Mouse (Mus musculus) limb, embryonic 12.5 days (tissue): ENCODE measurements at regions not wholly inside any gene's neighbourhood (a gene's known extent, or its start where the extent isn't known, plus 50 kb on each side); places are given as distances from the start of the nearest gene placed in this dataset.
A peak's percentile ranks its signal among the peaks of the same experiment; 100 is the strongest.

Experiments used
- ATAC-seq: fragments of 200-750 bp; cut with Nextera tagmentation; 2 replicates; pipeline ENCODE4 v1.8.0; 2017; ENCODE audit warnings: low read depth, moderate TSS enrichment; ENCODE audit not compliant: insufficient number of reproducible peaks, insufficient read depth, low FRiP score, low TSS enrichment
- H3K27ac ChIP-seq: fragments of 300-500 bp; sonication (generic); 2 replicates; pipeline ENCODE4 v1.5.1; 2016; ENCODE audit warnings: mild to moderate bottlenecking, moderate library complexity
- H3K27me3 ChIP-seq: fragments of 300-500 bp; sonication (generic); 2 replicates; pipeline ENCODE4 v1.6.1; 2016; ENCODE audit warnings: mild to moderate bottlenecking, moderate library complexity
- H3K36me3 ChIP-seq: fragments of 300-500 bp; sonication (generic); 2 replicates; pipeline ENCODE4 v1.6.1; 2016; ENCODE audit warnings: mild to moderate bottlenecking, moderate library complexity
- H3K4me1 ChIP-seq: fragments of 300-500 bp; sonication (generic); replicated peaks from 2 replicates; pipeline ENCODE4 v1.6.1; 2016
- H3K4me2 ChIP-seq: fragments of 300-500 bp; sonication (generic); 2 replicates; pipeline ENCODE4 v1.6.1; 2016; ENCODE audit warnings: mild to moderate bottlenecking, moderate library complexity
- H3K4me3 ChIP-seq: fragments of 300-500 bp; sonication (generic); replicated peaks from 2 replicates; pipeline ENCODE4 v1.5.1; 2016; ENCODE audit warnings: mild to moderate bottlenecking
- H3K9ac ChIP-seq: fragments of 300-500 bp; sonication (generic); replicated peaks from 2 replicates; pipeline ENCODE4 v1.6.1; 2016; ENCODE audit warnings: mild to moderate bottlenecking, moderate library complexity
- H3K9me3 ChIP-seq: fragments of 300-500 bp; sonication (generic); 2 replicates; pipeline ENCODE4 v1.6.1; 2016; ENCODE audit warnings: mild to moderate bottlenecking, moderate library complexity
- WGBS: fragments of 180-500 bp; shearing (Covaris S2); methylation state at CpG from one replicate; pipeline ENCODE4 v1.1.7; 2016; 5-methylcytosine and 5-hydroxymethylcytosine counted together

- Histone ChIP-seq H3K27ac (no peak overlapping the region), H3K4me3 (no peak overlapping the region), H3K9me3 (no peaks in the 10 kb centered on the region; the same call in 1 of the 2 replicates), H3K4me1 (peaks cover 1% of the 10 kb centered on the region; the same call in 1 of the 2 replicates), H3K36me3 (no peaks in the 10 kb centered on the region), H3K27me3 (no peaks in the 10 kb centered on the region), H3K9ac (no peak overlapping the region), H3K4me2 (no peak overlapping the region)
- WGBS, result 77% methylated on average over 6 of the region's 6 CpGs
- no peak for ATAC-seq
These were observed 159.8 kb upstream of the Kbtbd8 start for GRCm38 (mm10) chr6:94957172-94957668.

DNA sequence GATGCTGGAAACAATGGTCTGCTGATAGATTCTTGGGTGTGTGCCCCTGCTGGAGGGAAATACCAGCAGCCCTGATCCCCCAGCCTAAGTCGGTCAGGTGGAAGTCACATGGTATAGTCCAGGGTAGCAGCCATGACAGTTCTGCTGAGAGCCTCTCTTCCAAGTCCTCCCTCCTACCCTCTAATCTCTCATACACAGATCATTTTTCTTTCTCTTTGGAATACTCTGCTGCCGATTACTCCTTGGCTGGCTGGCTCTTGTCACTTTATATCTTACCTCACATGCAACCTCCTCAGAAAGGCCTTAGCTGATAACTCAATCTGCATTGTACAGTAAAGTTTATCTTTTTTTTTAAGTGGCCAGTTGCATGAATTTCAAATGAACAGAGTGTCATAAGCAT lies 162.5 kb upstream of the Kbtbd8 start:
- no peaks in the 10 kb centered on the region for H3K36me3 ChIP-seq
- H3K4me3 ChIP-seq, result no peak overlapping the region
- no peaks in the 10 kb centered on the region for H3K27me3 ChIP-seq
- H3K9ac ChIP-seq, result no peak overlapping the region
- H3K4me2 ChIP-seq, result no peak overlapping the region
- H3K9me3 ChIP-seq, result no peaks in the 10 kb centered on the region; the same call in 1 of the 2 replicates
- H3K27ac ChIP-seq, result no peak overlapping the region
- ATAC-seq, result no peak
- 0 out of 2 replicates have a peak, but pooled peaks cover 11% of the 10 kb centered on the region for H3K4me1 ChIP-seq
- 90% methylated on average over 2 of the region's 2 CpGs for WGBS

DNA sequence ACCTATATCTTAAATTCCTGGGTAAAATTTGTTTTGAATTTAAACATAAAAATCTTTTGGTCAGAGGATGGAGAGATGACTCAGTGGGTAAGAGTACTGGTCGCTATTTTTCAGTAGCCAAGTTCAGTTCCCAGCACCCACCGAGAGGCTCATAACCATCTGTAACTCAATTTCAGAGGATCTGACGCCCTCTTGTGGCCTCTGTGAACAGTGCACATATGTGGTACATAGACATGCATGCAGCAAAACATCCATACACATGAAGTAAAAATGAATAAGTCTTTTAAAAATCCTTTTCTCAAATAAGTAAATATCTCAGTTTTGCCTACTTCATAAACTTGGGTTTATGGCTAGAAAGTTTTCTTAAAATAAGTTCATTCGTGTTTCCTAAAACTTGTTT lies 163.4 kb upstream of the Kbtbd8 start:
- Histone ChIP-seq H3K9ac (no peak overlapping the region), H3K4me3 (no peak overlapping the region), H3K27me3 (no peaks in the 10 kb centered on the region), H3K36me3 (no peaks in the 10 kb centered on the region), H3K9me3 (no peaks in the 10 kb centered on the region; the same call in 1 of the 2 replicates), H3K4me2 (no peak overlapping the region), H3K4me1 (0 out of 2 replicates have a peak, but pooled peaks cover 11% of the 10 kb centered on the region), H3K27ac (no peak overlapping the region)
- WGBS, result 84% methylated on average over 4 of the region's 4 CpGs
- no peak for ATAC-seq

- ATAC-seq, result no peak
- 87% methylated on average over 7 of the region's 7 CpGs for WGBS
- H3K27ac ChIP-seq, result no peak overlapping the region
These were observed 164.9 kb upstream of the Kbtbd8 start for GRCm38 (mm10) chr6:94951971-94952768.

GRCm38 (mm10) chr6:94950944-94951343 lies 166.1 kb upstream of the Kbtbd8 start:
- no peak overlapping the region for H3K4me3 ChIP-seq
- ATAC-seq, result no peak
- no peaks in the 10 kb centered on the region for H3K27me3 ChIP-seq
- no peak overlapping the region for H3K9ac ChIP-seq
- 81% methylated on average over 5 of the region's 5 CpGs for WGBS
- H3K36me3 ChIP-seq, result no peaks in the 10 kb centered on the region
- peaks cover 19% of the 10 kb centered on the region; the same call in 1 of the 2 replicates for H3K4me1 ChIP-seq
- no peak overlapping the region for H3K4me2 ChIP-seq
- H3K27ac ChIP-seq, result no peak overlapping the region
- H3K9me3 ChIP-seq, result no peaks in the 10 kb centered on the region; the same call in 1 of the 2 replicates

More at GRCm38 (mm10) chr6:94951971-94952768, 164.9 kb upstream of the Kbtbd8 start:
- Histone ChIP-seq H3K4me2 (no peak overlapping the region), H3K4me1 (0 out of 2 replicates have a peak, but pooled peaks cover 11% of the 10 kb centered on the region), H3K9ac (no peak overlapping the region), H3K4me3 (no peak overlapping the region), H3K27me3 (no peaks in the 10 kb centered on the region), H3K9me3 (no peaks in the 10 kb centered on the region; the same call in 1 of the 2 replicates), H3K36me3 (no peaks in the 10 kb centered on the region)

DNA sequence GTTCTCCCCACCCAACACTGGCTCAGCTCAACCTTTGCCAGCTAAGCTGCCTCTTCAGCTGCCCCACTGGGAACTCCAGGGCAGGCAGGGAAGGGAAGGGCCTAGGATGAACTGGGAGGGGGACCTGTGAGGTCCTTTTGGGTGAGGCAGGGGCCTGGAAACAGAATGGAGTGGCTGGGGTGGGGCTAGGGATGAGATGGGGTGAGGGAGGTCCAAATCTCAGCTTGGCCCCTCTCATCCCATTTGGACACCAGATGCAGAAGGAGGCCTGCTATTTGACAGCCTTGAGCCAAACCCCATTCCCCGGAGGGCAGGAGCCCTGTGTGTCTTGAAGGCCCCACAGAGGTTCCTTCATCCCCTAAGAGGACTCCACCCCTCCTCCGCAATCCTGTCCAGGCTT lies 166.7 kb upstream of the Kbtbd8 start:
- WGBS, result 68% methylated on average over 2 of the region's 2 CpGs
- H3K9ac ChIP-seq, result no peak overlapping the region

GRCm38 (mm10) chr6:94946352-94946900 lies 170.6 kb upstream of the Kbtbd8 start:
- no peak for ATAC-seq
- Histone ChIP-seq H3K4me1 (peaks cover 30% of the 10 kb centered on the region), H3K9me3 (no peaks in the 10 kb centered on the region), H3K27me3 (no peaks in the 10 kb centered on the region), H3K9ac (no peak overlapping the region), H3K36me3 (no peaks in the 10 kb centered on the region), H3K27ac (peak overlapping the region; percentile 37), H3K4me3 (no peak overlapping the region), H3K4me2 (no peak overlapping the region)
- WGBS, result 60% methylated on average over 6 of the region's 6 CpGs

More for the DNA sequence above, 166.7 kb upstream of the Kbtbd8 start:
- Histone ChIP-seq H3K27ac (no peak overlapping the region), H3K4me2 (no peak overlapping the region), H3K9me3 (no peaks in the 10 kb centered on the region; the same call in 1 of the 2 replicates), H3K4me3 (no peak overlapping the region), H3K4me1 (peaks cover 19% of the 10 kb centered on the region; the same call in 1 of the 2 replicates), H3K27me3 (no peaks in the 10 kb centered on the region), H3K36me3 (no peaks in the 10 kb centered on the region)
- no peak for ATAC-seq

DNA sequence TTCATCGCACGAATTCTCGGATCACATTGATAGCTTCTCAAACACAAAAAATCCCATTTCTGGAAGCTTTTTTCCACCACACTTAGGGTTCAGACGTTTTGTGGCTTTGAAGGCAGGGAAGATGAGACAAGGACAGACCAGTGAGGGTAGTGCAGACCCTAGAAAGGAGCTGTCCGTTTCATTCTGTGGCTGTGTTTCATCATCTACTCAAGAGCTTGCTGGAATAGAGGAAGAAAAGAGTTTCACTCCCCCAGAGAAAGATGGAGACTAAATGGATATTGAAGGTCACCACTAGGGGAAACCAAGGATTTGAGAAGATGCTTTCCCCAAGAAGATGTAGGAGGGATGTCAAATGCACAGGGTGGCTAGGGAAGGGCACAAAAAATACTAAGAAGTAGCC lies 171.3 kb upstream of the Kbtbd8 start:
- WGBS, result 85% methylated on average over 5 of the region's 5 CpGs
- peak overlapping the region; percentile 37; the same call in 1 of the 2 replicates for H3K27ac ChIP-seq
- no peaks in the 10 kb centered on the region for H3K9me3 ChIP-seq
- no peak overlapping the region for H3K4me3 ChIP-seq
- H3K27me3 ChIP-seq, result no peaks in the 10 kb centered on the region
- no peak overlapping the region for H3K4me2 ChIP-seq
- peaks cover 27% of the 10 kb centered on the region for H3K4me1 ChIP-seq
- H3K9ac ChIP-seq, result no peak overlapping the region
- H3K36me3 ChIP-seq, result no peaks in the 10 kb centered on the region
- ATAC-seq, result no peak

GRCm38 (mm10) chr6:94944196-94944595 lies 172.8 kb upstream of the Kbtbd8 start:
- Histone ChIP-seq H3K9ac (no peak overlapping the region), H3K36me3 (no peaks in the 10 kb centered on the region), H3K4me1 (peaks cover 19% of the 10 kb centered on the region), H3K9me3 (no peaks in the 10 kb centered on the region), H3K4me3 (no peak overlapping the region), H3K4me2 (no peak overlapping the region), H3K27me3 (no peaks in the 10 kb centered on the region), H3K27ac (0 out of 2 replicates have a peak overlapping the region, but pooled peaks have one; percentile 29)
- WGBS, result 33% methylated on average over 4 of the region's 4 CpGs
- ATAC-seq, result no peak

GRCm38 (mm10) chr6:94938949-94939348 lies 178.1 kb upstream of the Kbtbd8 start:
- H3K9me3 ChIP-seq, result no peaks in the 10 kb centered on the region
- 87% methylated on average over 2 of the region's 2 CpGs for WGBS
- no peak overlapping the region for H3K4me2 ChIP-seq
- H3K4me3 ChIP-seq, result no peak overlapping the region
- H3K4me1 ChIP-seq, result peaks cover 8% of the 10 kb centered on the region
- H3K36me3 ChIP-seq, result no peaks in the 10 kb centered on the region
- H3K27ac ChIP-seq, result no peak overlapping the region
- no peaks in the 10 kb centered on the region for H3K27me3 ChIP-seq
- no peak for ATAC-seq
- no peak overlapping the region for H3K9ac ChIP-seq

DNA sequence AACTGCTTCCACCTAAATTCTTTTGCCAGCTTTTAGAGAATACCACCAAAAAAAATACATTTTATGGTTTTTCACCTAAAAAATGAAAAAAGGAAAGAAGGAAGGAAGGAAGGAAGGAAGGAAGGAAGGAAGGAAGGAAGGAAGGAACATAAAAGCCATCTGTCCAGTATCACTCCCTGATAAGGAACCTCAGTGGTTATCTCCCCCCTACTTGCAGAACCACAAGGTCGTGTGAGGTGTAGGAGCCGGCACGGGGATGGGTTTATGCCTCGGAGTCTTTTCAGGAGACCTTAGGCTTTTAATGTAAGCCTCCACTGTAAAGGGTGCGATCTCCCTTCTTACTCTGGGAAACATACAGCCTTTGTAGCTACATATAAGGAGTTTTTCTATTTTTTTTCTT lies 180.8 kb upstream of the Kbtbd8 start:
- H3K4me3 ChIP-seq, result no peak overlapping the region
- 88% methylated on average over 5 of the region's 5 CpGs for WGBS
- no peak for ATAC-seq
- H3K9me3 ChIP-seq, result no peaks in the 10 kb centered on the region
- no peaks in the 10 kb centered on the region for H3K36me3 ChIP-seq
- H3K27ac ChIP-seq, result no peak overlapping the region
- 0 out of 2 replicates have a peak, but pooled peaks cover 3% of the 10 kb centered on the region for H3K4me1 ChIP-seq
- H3K27me3 ChIP-seq, result no peaks in the 10 kb centered on the region
- H3K4me2 ChIP-seq, result no peak overlapping the region
- H3K9ac ChIP-seq, result no peak overlapping the region
